21 mouse cellular contexts compared by ENCODE assay signal in the genomic region with DNA sequence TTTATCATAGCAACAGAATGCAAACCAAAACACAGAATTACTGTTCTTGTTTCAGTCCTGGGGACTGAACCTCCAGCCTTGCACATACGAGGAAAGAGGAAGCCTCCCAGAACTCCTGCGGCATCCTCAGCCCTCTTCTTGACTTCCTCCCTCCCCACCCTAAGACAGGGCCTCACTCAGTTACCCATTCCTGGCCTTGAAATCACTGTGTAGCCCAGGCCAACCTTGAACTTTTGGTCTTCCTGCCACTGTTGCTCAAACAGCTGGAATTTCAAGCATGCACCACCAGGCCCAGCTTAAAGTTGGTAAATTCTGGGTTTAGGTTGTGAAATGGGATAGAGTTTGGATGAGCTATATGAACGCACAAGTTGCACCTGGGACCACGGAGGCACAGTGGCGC. TPM values are rescaled to one million over a fixed set of nuclear protein-coding genes. Genes with fewer than 3 reads are reported as not detected.
DNase-seq lines count a peak whose midpoint lies in the region; ATAC-seq and TF ChIP-seq lines count a peak whose summit lies in the region.
"Had no signal": no experiment of that assay in that cellular context is flagged by ENCODE, and none has a peak within 500 bp of the region (broad histone marks: within the 10 kb centered on the region; RNA-seq: fewer than 3 reads in every experiment).

No protein-coding gene starts in this region.

- H3K9ac ChIP-seq in kidney, embryonic 14.5 days (ENCODE audit: low read depth, low read length), result no peak overlapping the region
- H3K9ac ChIP-seq: embryonic facial prominence, embryonic 15.5 days; heart, embryonic 15.5 days; hindbrain, embryonic 13.5 days had no signal

- H3K27ac ChIP-seq in bone marrow macrophage, adult 2 months (ENCODE audit: insufficient read depth, low read depth, low read length), result peak overlapping the region; percentile 15; the same call in 1 of the 2 replicates
- H3K27ac ChIP-seq in kidney, embryonic 14.5 days (ENCODE audit: low read depth, low read length), result no peak overlapping the region
- H3K27ac ChIP-seq: embryonic facial prominence, embryonic 15.5 days; forebrain, embryonic 10.5 days; heart, embryonic 15.5 days; hindbrain, embryonic 13.5 days; hindbrain, postnatal 0 days had no signal

- no peak for TF ChIP-seq POLR2A in bone marrow macrophage, adult 2 months (IDR thresholded peaks at IDR 0.05; ENCODE audit: borderline replicate concordance, low read depth, low read length)

- no peak overlapping the region for H3K4me2 ChIP-seq in kidney, embryonic 14.5 days (replicated peaks; ENCODE audit: low read depth, low read length)
- H3K4me2 ChIP-seq: embryonic facial prominence, embryonic 15.5 days; heart, embryonic 11.5 days; heart, embryonic 15.5 days; hindbrain, embryonic 13.5 days had no signal

- ATAC-seq in monocyte, adult 5-6 weeks (replicated peaks; ENCODE audit: insufficient number of reproducible peaks, low FRiP score, low TSS enrichment, poor library complexity, severe bottlenecking), result 0 out of 2 replicates have a peak, but pooled peaks have one; percentile 20
- no peak for ATAC-seq in kidney, embryonic 14.5 days (ENCODE audit: low FRiP score, low TSS enrichment)
- ATAC-seq: forebrain, embryonic 14.5 days; hindbrain, postnatal 0 days had no signal

- peaks cover 55% of the 10 kb centered on the region for H3K4me1 ChIP-seq in bone marrow macrophage, adult 2 months (ENCODE audit: control insufficient read depth, insufficient read depth, low read length)
- H3K4me1 ChIP-seq in kidney, embryonic 14.5 days (ENCODE audit: control insufficient read depth, insufficient read depth, low read length), result no peaks in the 10 kb centered on the region
- H3K4me1 ChIP-seq: embryonic facial prominence, embryonic 15.5 days; forebrain, embryonic 10.5 days; heart, embryonic 15.5 days; hindbrain, embryonic 13.5 days had no signal

- H3K4me3 ChIP-seq in bone marrow macrophage, adult 2 months (ENCODE audit: insufficient read depth, low read length), result no peak overlapping the region
- H3K4me3 ChIP-seq in kidney, embryonic 14.5 days (ENCODE audit: low read length), result no peak overlapping the region
- H3K4me3 ChIP-seq: embryonic facial prominence, embryonic 15.5 days; erythroblast, embryonic 14.5 days; forebrain, embryonic 10.5 days; heart, embryonic 15.5 days; hindbrain, embryonic 13.5 days had no signal

- no peaks in the 10 kb centered on the region for H3K9me3 ChIP-seq in kidney, embryonic 14.5 days (ENCODE audit: control insufficient read depth, low read length)
- H3K9me3 ChIP-seq: embryonic facial prominence, embryonic 15.5 days; forebrain, embryonic 10.5 days; heart, embryonic 15.5 days; hindbrain, embryonic 13.5 days had no signal

- peak; percentile 26 for DNase-seq in adrenal gland, adult 8-10 months
- no peak for DNase-seq in adrenal gland, postnatal 25 days
- peak; percentile 30 for DNase-seq in NIH3T3 (ENCODE audit: low read depth)
- DNase-seq: cerebellum, adult 11 months; cerebellum, adult 8-10 months; embryo, embryonic 11 days; gastrocnemius, postnatal 36 days; heart, adult 18-20 months; heart, postnatal 14 days had no signal

- H3K36me3 ChIP-seq in kidney, embryonic 14.5 days (ENCODE audit: control insufficient read depth, insufficient read depth, low read length), result no peaks in the 10 kb centered on the region
- H3K36me3 ChIP-seq: embryonic facial prominence, embryonic 15.5 days; forebrain, embryonic 10.5 days; heart, embryonic 15.5 days; hindbrain, embryonic 13.5 days had no signal

- TF ChIP-seq CTCF in bone marrow macrophage, adult 2 months (IDR thresholded peaks at IDR 0.05; ENCODE audit: low read depth, low read length), result no peak

- 93% methylated on average over 5 of the region's 5 CpGs for WGBS in kidney, embryonic 14.5 days

- no peaks in the 10 kb centered on the region for H3K27me3 ChIP-seq in kidney, embryonic 14.5 days (ENCODE audit: control insufficient read depth, insufficient read depth, low read length)
- H3K27me3 ChIP-seq: CH12.LX; embryonic facial prominence, embryonic 15.5 days; heart, embryonic 15.5 days; hindbrain, embryonic 13.5 days had no signal

RNA-seq across cellular contexts. Expression of gene Pik3ap1, which starts 10.2 kb away (rescaled TPM):
- 10 to 100 TPM; 15.8 to 36.6 (median 26.2) TPM for total RNA-seq in adrenal gland, adult 8-10 months (2022)
- total RNA-seq in adrenal gland, postnatal 25 days (2021), result 9.0 and 14.8 TPM in 2 replicates
- 312 and 343 TPM in 2 replicates for polyA plus RNA-seq in bone marrow macrophage, adult 2 months (2012; ENCODE audit: insufficient read depth, insufficient read length, missing spikeins)
- 216 to 241 TPM (median 224 TPM) in 3 replicates for total RNA-seq in monocyte, adult 5-6 weeks (2017)
- 0.77 and 1.6 TPM in 2 replicates for polyA plus RNA-seq in kidney, embryonic 14.5 days (2014; fragmentation: Nextera tagmentation; extraction: Ambion mirVana)
